Comparison of ENCODE assay signal across 11 mouse cellular contexts in genomic region chr1:18668265-18668664, GRCm38 (mm10).
"Had no signal": no experiment of that assay in that cellular context is flagged by ENCODE, and none has a peak within 500 bp of the region (broad histone marks: within the 10 kb centered on the region; RNA-seq: fewer than 3 reads in every experiment).

No protein-coding gene starts in this region.

- DNase-seq: kidney, adult 11 months; kidney, adult 9 months; kidney, postnatal 36 days; layer of hippocampus, adult 9-11 months; layer of hippocampus, postnatal 36 days; lung, adult 2 months; retina, postnatal 1 day; thymus, postnatal 14 days had no signal

- ATAC-seq: hindbrain, postnatal 0 days; lung, postnatal 0 days; midbrain, embryonic 15.5 days had no signal
